Mouse (Mus musculus) spleen, postnatal 10 days (tissue): Measurements from ENCODE around the gene Foxk1.
A peak's percentile ranks its signal among the peaks of the same experiment; 100 is the strongest.

Experiments
- DNase-seq, 2 experiments: peaks; one replicate each; pipeline ENCODE4 v3.0.0; 2021 to 2022; ENCODE audit warnings: low spot score in 2 of 2

Foxk1 gene

DNA sequence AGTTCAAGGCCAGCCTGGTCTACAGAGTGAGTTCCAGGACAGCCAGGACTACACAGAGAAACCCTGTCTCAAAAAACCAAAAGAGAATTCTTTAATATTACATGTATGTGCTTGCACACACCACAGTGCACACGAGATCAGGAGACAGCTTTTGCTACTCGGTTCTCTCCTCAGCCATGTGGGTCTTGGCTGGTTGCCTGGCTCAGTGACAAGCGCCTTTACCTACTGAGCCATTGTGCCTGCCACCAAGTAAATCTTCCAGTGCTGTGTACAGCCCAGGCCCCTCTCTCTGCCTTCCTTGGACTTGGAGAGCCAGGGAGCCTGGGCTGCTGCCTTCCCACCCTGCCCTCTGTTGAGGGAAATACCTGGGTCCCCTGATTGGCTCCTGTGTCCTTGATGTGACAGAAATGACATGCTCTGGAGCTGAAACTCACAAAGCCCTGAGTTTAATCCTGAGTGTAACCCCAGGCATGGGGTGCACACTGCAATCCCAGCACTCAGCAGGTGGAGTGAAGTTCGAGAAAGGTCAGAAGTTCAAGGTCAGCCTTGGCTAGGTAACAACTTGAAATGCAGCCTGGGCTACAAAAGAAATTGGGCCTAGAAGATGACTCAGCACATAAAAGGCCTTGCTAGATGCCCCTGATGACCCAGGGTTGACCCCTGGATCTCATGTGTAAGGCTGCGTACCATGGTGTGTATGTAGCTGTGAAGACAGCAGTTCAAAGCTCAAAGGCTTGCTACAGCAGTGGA, 76.7 kb downstream of the Foxk1 start:
- no peak for DNase-seq

- DNase-seq = peak; percentile 64 to 87
Measured at GRCm38 (mm10) chr5:142478829-142479435, 77.6 kb downstream of the Foxk1 start.

- peak in 1 of 2 experiments; percentile 56 for DNase-seq
Measured at GRCm38 (mm10) chr5:142482512-142482911, 81.2 kb downstream of the Foxk1 start.

- no peak for DNase-seq
Measured at GRCm38 (mm10) chr5:142483581-142483980, 82.3 kb downstream of the Foxk1 start.

GRCm38 (mm10) chr5:142486654-142487053, 85.4 kb downstream of the Foxk1 start:
- no peak for DNase-seq

DNA sequence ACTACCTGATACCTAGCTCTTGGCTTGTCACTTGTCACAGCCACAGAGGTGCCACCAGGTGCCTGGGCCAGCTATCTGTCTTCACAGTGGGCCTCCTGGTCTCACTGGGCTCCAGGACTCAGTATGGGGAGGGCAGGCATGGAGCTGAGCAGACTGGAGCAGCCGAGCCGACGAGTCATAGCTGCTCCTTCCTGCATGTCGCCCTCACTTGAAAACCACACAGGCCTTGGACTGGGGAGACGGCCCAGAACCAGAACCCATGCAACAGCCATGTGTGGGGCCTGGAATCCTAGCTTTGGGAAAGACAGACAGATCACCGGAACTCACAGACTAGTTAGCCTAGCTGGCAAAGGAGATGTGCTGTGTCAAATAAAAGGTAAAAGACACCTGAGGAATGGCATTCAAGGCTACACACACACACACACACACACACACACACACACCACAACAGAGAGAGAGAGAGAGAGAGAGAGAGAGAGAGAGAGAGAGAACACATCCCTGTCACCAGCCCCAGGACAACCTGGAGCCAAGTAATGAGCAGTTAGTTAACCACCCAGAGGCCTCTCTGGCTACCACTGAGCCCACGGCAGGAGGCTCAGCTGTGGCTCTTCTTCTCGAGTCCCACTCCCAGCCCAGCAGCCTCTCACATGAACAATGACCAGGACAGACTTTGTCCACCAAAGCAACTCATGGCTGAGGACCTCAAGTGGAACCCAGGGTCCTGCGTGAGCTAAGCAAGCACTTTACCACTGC, 88.8 kb downstream of the Foxk1 start:
- no peak for DNase-seq

DNA sequence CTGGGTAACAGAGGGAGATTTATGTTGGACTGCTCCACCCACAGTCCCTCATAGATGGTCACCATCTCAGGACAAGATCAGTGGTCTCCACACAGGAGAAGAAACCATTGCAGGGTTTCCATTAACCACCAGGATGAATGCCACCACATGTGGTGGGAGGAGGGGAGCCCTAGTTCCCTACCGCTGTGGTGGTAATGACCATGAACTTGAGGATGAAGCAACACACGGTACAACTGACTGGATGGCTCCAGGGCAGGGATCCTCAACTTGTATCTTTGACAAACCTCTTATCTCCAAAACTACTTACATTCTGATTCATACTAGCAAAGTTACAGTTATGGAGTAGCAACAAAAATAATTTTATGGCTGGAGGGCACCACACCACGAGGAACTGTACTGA, 92.0 kb downstream of the Foxk1 start:
- DNase-seq = no peak

DNA sequence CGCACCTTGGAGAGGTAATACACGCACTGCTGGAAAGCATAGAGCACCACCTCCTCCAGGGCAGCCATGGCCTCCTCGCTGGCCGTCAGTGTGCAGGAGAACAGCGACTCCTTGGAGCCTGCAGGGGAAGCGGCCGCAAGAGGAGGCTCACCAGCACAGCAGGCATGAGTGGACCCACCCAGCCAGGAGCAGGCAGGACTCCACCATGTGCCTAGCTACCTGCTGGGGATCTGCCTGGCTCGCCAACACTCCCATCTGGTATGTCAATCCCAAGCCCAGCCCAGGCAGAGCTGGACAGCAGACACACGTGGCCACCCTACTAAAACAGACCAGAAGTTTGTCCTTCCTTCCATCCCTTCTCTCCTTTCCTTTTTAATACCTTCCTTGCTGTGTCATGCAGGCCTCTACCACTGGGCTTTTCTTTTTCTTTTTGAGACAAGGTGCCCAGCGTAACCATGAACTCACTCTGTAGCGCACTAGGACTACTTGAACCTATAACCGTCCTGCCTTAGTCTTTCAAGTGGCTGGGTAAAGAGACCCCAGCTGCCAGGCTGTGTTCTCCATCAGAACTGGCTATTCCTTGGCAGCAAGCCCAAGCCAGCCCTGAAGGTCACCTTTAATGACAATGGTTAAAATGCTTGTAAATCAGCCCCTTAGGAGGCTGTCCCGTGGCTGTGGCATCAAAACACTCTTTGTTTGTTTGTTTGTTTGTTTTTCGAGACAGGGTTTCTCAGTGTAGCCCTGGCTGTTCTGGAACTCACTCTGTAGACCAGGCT, 94.2 kb downstream of the Foxk1 start:
- DNase-seq = no peak

- peak in 1 of 2 experiments; percentile 50 for DNase-seq
Measured at GRCm38 (mm10) chr5:142498964-142499363, 97.7 kb downstream of the Foxk1 start.

DNA sequence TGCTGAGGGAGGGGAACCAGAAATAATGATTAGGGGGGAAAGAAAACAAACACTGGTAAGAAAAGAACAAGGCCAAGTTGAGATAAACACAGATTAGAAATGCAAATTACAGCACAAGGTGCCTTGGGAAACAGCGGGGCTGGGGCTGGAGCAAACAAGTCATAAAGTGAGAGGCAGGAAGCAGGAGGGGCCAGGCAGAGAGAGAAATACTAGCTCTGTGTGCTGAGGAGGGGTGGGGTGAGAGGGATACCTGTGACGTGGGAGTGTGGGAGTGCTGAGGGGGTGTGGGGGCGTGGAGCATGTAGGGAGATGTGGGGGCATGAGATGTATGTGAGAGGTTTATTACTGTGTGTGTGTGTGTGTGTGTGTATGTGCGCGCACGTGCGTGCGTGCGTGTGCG, 99.6 kb downstream of the Foxk1 start:
- DNase-seq = no peak

DNA sequence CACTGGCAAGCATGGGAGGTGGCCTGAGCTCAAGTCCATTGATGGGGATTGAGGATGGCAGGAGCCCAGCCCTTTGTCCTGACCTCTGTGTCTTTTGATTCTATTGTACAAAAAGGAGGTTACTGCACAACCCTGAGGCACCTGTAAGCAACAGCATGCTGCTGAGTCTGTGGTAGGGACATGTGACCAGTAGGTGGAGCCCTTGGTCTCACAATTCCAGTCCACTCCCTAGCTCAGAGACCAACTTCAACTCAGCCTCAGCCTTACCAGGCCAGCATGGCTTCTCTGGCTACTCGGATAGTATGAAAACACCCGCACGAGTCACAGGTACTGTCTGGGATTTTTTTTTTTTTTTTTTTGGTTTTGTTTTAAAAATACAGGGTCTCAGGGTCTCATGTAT, 101.1 kb downstream of the Foxk1 start:
- DNase-seq = peak; percentile 24 to 70

DNA sequence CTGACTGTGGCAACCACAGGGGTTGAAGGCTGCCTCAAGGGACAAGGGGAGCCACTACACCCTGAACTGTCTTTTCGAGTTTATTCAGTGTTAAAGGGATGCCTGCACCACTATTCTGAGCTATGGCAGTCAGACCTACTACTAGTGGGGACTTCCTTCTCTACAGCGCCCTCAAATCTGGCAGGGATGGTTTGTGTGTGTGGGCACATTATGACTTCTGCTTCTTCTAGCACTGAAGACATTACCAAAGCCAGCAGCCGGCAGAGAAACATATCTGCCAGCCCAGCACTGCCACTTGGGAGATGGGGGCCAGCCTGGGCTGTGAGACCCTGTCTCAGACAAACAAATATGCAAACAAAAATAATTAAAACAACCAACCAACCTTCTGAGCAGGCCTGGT, 102.9 kb downstream of the Foxk1 start:
- DNase-seq = no peak

DNA sequence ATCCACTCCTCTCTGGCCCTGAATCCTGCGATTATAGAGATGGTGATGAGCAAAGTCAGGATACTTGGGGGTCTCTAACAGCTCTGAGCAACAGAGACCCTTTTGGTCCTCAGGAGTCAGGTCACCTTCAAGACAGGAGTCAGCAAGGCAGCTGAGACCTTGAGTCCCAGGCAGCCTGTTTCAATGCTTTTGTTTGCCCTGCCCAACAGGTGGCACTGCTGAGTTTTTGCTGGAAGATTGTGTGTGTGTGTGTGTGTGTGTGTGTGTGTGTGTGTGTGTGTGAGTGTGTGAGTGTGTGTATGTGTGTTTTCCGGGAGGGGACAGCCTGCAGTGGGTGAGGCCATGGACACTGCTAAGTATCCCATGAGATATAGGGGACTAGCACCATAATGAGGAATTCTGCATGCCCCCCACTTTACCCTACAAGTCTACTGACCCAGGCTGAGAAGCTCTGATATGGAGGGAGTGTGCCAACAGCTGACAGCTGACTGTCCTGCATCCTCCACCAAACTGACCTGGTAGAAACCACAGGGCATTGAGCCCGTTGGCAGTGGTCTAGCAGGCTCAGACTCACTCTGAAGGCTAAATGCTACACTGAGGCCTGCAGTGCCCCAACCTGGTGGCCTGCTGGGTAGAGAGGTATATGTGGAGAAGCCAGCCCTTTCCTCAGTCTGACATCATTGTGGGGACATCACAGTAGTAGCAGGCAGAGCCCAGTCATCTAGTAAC, 104.6 kb downstream of the Foxk1 start:
- no peak for DNase-seq

DNA sequence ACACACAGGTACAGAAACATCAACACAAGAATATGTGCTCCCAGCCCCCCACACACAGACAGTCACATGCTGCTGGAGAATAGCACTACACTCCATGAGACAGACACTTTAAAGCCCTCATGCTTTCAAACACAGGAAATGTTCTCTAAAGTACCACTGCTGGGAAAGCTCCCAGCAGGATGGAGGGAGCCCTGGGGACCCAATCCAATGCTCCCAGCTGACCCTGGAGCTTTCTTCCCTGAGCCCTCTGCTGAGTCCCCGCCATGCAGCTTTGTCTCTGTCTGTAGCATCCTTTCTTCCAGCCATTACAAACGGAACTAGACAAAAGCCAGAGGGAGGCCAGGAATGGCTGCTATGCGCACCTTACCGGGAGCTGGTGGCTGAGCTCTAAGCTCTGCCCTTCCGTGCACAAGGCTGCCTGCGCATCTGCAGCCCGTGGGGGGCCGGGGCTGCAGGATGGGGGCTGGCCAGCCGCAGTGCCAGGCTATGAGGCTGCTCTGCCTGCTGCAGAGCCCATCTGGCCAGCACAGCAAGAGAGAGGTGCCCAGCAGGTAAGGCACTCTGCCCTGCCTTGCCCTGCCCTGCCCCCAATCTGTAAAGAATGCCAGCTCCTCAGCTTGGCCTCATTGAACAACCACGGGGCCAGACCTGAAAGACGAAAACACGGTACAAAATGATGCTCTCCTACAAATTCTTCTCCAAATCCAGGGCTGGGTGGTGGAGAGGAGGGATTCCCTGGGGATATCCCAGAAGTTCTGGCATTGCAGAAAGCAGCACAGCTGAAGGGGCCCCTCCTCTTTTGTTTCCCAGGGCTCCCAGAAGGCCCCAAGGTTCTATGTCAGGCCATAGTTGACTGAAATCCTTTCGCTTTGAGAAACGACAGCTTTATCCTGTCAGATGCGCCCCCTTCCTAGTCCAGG, 108.1 kb downstream of the Foxk1 start:
- DNase-seq = no peak

GRCm38 (mm10) chr5:142510061-142510414, 108.7 kb downstream of the Foxk1 start:
- DNase-seq = no peak
